Mouse (Mus musculus): Measurements from ENCODE around the gene Kin. TPM values are rescaled to one million over a fixed set of nuclear protein-coding genes. Genes with fewer than 3 reads are reported as not detected.

Kin gene
- total and polyA plus RNA-seq, 3 experiments, result 5.4 to 44.7 (median 25.5) TPM

DNA sequence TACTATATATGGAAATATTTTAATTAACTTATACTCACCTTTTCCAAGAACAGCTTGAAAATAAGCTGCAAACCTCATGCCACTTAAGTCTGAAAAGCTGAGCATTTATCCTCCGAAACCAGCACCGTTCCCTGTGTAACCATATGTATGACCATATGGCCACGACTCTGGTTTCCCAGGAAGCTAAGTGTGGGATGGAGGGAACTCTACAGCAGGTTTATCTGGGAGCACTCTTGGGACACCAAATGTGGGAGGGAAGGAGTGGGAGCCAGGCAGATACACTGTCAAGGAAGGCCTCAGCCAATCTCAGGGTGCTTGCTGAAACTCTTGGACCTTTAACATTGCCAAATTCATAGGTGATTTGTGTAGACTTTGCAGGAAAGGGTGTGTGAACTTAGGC lies 29.5 kb upstream of the Kin start:
- DNase-seq (ENCODE audit: low spot score) (no peak), ATAC-seq (ENCODE audit: extremely low read depth, insufficient number of reproducible peaks, low FRiP score, poor library complexity, severe bottlenecking) (no peak)
- Histone ChIP-seq H3K27me3 (ENCODE audit: insufficient read depth, low read length) (no peaks in the 10 kb centered on the region), H3K9me3 (replicated peaks) (no peaks in the 10 kb centered on the region), H3K4me3 (ENCODE audit: low read depth, low read length) (no peak overlapping the region), H3K36me3 (replicated peaks) (peaks cover 44% of the 10 kb centered on the region), H3K4me1 (ENCODE audit: insufficient read depth, low read depth, low read length) (peaks cover 28% of the 10 kb centered on the region)
- no peak for TF ChIP-seq GATA1 (IDR thresholded peaks at IDR 0.05; ENCODE audit: borderline replicate concordance, low read length)
- TF ChIP-seq GATA2 (IDR thresholded peaks at IDR 0.05; ENCODE audit: borderline replicate concordance, low read depth, low read length), result no peak

GRCm38 (mm10) chr2:10051996-10052395 lies 28.4 kb upstream of the Kin start:
- no peaks in the 10 kb centered on the region for H3K27me3 ChIP-seq (ENCODE audit: insufficient read depth, low read length)
- no peak overlapping the region for H3K4me3 ChIP-seq (ENCODE audit: low read depth, low read length)
- ATAC-seq (ENCODE audit: extremely low read depth, insufficient number of reproducible peaks, low FRiP score, poor library complexity, severe bottlenecking), result no peak
- TF ChIP-seq TAL1 (conservative IDR thresholded peaks at IDR 0.05; ENCODE audit: low read depth, low read length) (no peak), GATA2 (IDR thresholded peaks at IDR 0.05; ENCODE audit: borderline replicate concordance, low read depth, low read length) (no peak), GATA1 (IDR thresholded peaks at IDR 0.05; ENCODE audit: borderline replicate concordance, low read length) (no peak), POLR2AphosphoS5 (IDR thresholded peaks at IDR 0.05; ENCODE audit: insufficient replicate concordance, low read depth, low read length) (no peak), CTCF (IDR thresholded peaks at IDR 0.05; ENCODE audit: low read depth, low read length) (no peak)
- no peak for DNase-seq (ENCODE audit: low spot score)
- peaks cover 21% of the 10 kb centered on the region for H3K4me1 ChIP-seq (ENCODE audit: insufficient read depth, low read depth, low read length)
- peaks cover 53% of the 10 kb centered on the region for H3K36me3 ChIP-seq (replicated peaks)
- H3K9me3 ChIP-seq (replicated peaks), result no peaks in the 10 kb centered on the region

DNA sequence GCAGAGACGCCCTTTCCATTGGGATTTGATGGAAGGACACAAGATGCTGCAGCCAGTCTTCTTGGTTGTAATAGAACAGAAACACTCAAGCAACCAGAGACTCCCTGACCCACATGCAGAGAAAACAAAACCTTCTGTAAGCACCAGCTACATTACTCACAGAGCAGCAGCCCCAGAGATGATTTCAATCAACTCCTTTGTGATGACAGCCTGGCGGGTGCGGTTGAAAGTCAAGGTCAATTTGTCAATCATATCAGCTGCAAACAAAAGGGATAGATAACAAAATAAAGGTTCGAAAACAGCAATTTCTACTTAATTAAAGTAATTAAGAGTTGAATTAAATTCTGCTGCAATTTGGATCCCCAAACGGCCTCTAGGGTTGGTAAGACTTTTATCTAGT lies 21.6 kb upstream of the Kin start:
- no peak for TF ChIP-seq POLR2AphosphoS5 (IDR thresholded peaks at IDR 0.05; ENCODE audit: insufficient replicate concordance, low read depth, low read length)
- no peak for TF ChIP-seq GATA1 (IDR thresholded peaks at IDR 0.05; ENCODE audit: borderline replicate concordance, low read length)
- no peak for TF ChIP-seq CTCF (IDR thresholded peaks at IDR 0.05; ENCODE audit: low read depth, low read length)
- no peak for TF ChIP-seq GATA2 (IDR thresholded peaks at IDR 0.05; ENCODE audit: borderline replicate concordance, low read depth, low read length)
- no peak for TF ChIP-seq TAL1 (conservative IDR thresholded peaks at IDR 0.05; ENCODE audit: low read depth, low read length)
- no peak for ATAC-seq (ENCODE audit: extremely low read depth, insufficient number of reproducible peaks, low FRiP score, poor library complexity, severe bottlenecking)
- no peak overlapping the region for H3K4me3 ChIP-seq (ENCODE audit: low read depth, low read length)
- H3K27me3 ChIP-seq (ENCODE audit: insufficient read depth, low read length), result no peaks in the 10 kb centered on the region
- no peak for DNase-seq (ENCODE audit: low spot score)
- H3K9me3 ChIP-seq (replicated peaks), result no peaks in the 10 kb centered on the region
- peaks cover 95% of the 10 kb centered on the region for H3K36me3 ChIP-seq (replicated peaks)
- H3K4me1 ChIP-seq (ENCODE audit: insufficient read depth, low read depth, low read length), result peaks cover under 1% of the 10 kb centered on the region; the same call in 1 of the 2 replicates

GRCm38 (mm10) chr2:10071751-10072150 lies 8.6 kb upstream of the Kin start:
- Histone ChIP-seq H3K9me3 (replicated peaks) (no peaks in the 10 kb centered on the region), H3K27me3 (ENCODE audit: insufficient read depth, low read length) (no peaks in the 10 kb centered on the region), H3K4me1 (ENCODE audit: insufficient read depth, low read depth, low read length) (peaks cover 48% of the 10 kb centered on the region), H3K4me3 (ENCODE audit: low read depth, low read length) (no peak overlapping the region), H3K36me3 (replicated peaks) (peaks cover 92% of the 10 kb centered on the region)
- no peak for DNase-seq (ENCODE audit: low spot score)
- no peak for ATAC-seq (ENCODE audit: extremely low read depth, insufficient number of reproducible peaks, low FRiP score, poor library complexity, severe bottlenecking)
- TF ChIP-seq GATA1 (IDR thresholded peaks at IDR 0.05; ENCODE audit: borderline replicate concordance, low read length) (no peak), TAL1 (conservative IDR thresholded peaks at IDR 0.05; ENCODE audit: low read depth, low read length) (no peak), POLR2AphosphoS5 (IDR thresholded peaks at IDR 0.05; ENCODE audit: insufficient replicate concordance, low read depth, low read length) (no peak), CTCF (IDR thresholded peaks at IDR 0.05; ENCODE audit: low read depth, low read length) (no peak), GATA2 (IDR thresholded peaks at IDR 0.05; ENCODE audit: borderline replicate concordance, low read depth, low read length) (no peak)

DNA sequence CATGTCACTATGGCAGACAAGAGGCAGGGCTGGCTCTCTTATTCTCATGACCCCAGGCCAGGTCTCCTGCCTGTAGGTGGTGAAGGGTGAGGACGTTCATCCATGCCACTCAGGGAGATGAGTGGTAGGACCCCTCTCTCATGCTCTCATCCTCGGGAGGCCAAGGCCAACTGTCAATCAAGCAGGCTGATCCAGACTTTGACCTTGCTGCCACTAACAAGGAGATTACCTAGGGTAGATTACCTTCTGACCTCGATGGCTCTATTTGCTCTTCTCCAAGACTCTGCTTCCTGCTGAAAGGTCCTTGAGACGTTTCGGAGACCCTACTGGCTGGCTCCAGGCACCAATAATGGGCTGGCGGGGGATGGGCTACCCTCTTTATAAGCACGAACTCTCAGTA lies 5.9 kb upstream of the Kin start:
- ATAC-seq (ENCODE audit: extremely low read depth, insufficient number of reproducible peaks, low FRiP score, poor library complexity, severe bottlenecking) (no peak), DNase-seq (ENCODE audit: low spot score) (no peak)
- Histone ChIP-seq H3K27me3 (ENCODE audit: insufficient read depth, low read length) (no peaks in the 10 kb centered on the region), H3K4me3 (ENCODE audit: low read depth, low read length) (no peak overlapping the region), H3K36me3 (replicated peaks) (peaks cover 82% of the 10 kb centered on the region), H3K9me3 (replicated peaks) (no peaks in the 10 kb centered on the region), H3K4me1 (ENCODE audit: insufficient read depth, low read depth, low read length) (peaks cover 67% of the 10 kb centered on the region)
- TF ChIP-seq GATA1 (IDR thresholded peaks at IDR 0.05; ENCODE audit: borderline replicate concordance, low read length) (no peak), GATA2 (IDR thresholded peaks at IDR 0.05; ENCODE audit: borderline replicate concordance, low read depth, low read length) (no peak), POLR2AphosphoS5 (IDR thresholded peaks at IDR 0.05; ENCODE audit: insufficient replicate concordance, low read depth, low read length) (no peak), TAL1 (conservative IDR thresholded peaks at IDR 0.05; ENCODE audit: low read depth, low read length) (no peak), CTCF (IDR thresholded peaks at IDR 0.05; ENCODE audit: low read depth, low read length) (no peak)

DNA sequence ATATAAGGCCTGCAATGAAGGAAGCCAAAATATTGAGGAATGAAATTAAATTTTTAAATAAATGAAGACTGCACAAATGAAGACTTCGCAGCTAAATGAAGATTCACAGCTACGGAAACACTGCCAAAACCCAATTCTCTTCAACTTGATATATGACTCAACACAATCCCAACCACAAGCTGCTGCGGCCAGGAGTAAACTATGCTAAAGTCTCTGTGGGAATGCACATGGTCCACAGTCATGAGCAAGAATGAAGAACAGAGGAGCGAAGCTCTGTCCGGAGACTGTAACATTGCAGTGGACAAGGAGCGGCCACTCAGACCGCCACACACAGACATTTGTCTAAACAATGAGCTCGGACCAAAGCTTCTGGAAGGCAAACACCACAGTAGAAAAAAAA lies 3.7 kb upstream of the Kin start:
- no peak overlapping the region; the same call in 1 of the 2 replicates for H3K4me3 ChIP-seq (ENCODE audit: low read depth, low read length)
- DNase-seq (ENCODE audit: low spot score) (no peak), ATAC-seq (ENCODE audit: extremely low read depth, insufficient number of reproducible peaks, low FRiP score, poor library complexity, severe bottlenecking) (no peak)
- no peaks in the 10 kb centered on the region for H3K27me3 ChIP-seq (ENCODE audit: insufficient read depth, low read length)
- no peaks in the 10 kb centered on the region for H3K9me3 ChIP-seq (replicated peaks)
- TF ChIP-seq POLR2AphosphoS5 (IDR thresholded peaks at IDR 0.05; ENCODE audit: insufficient replicate concordance, low read depth, low read length) (no peak), CTCF (IDR thresholded peaks at IDR 0.05; ENCODE audit: low read depth, low read length) (no peak), GATA1 (IDR thresholded peaks at IDR 0.05; ENCODE audit: borderline replicate concordance, low read length) (no peak), GATA2 (IDR thresholded peaks at IDR 0.05; ENCODE audit: borderline replicate concordance, low read depth, low read length) (no peak), TAL1 (conservative IDR thresholded peaks at IDR 0.05; ENCODE audit: low read depth, low read length) (no peak)
- H3K4me1 ChIP-seq (ENCODE audit: insufficient read depth, low read depth, low read length), result peaks cover 67% of the 10 kb centered on the region
- H3K36me3 ChIP-seq (replicated peaks), result peaks cover 66% of the 10 kb centered on the region

Measured in G1E (cell line).